Mouse (Mus musculus): Measurements from ENCODE around the gene Xylt1.

- no peak for TF ChIP-seq CTCF (IDR thresholded peaks at IDR 0.05; ENCODE audit: borderline replicate concordance, insufficient read depth, low read depth, low read length)
- TF ChIP-seq POLR2A (IDR thresholded peaks at IDR 0.05; ENCODE audit: borderline replicate concordance, insufficient read depth, low read length): no peak
These were observed 329.3 kb downstream of the Xylt1 start for GRCm38 (mm10) chr7:117709901-117710607.
